Mouse (Mus musculus): ENCODE data around the gene Pikfyve.

Gene Pikfyve

GRCm38 (mm10) chr1:65186287-65187073, at the start of gene Pikfyve, which contains the start of gene Idh1:
Pikfyve (plus strand) TSS chr1:65186683.
Idh1 (minus strand) TSS chr1:65186500.
- peak; percentile 96 for DNase-seq (ENCODE audit: low spot score)

GRCm38 (mm10) chr1:65137560-65137959, 48.9 kb upstream of the Pikfyve start:
- DNase-seq (ENCODE audit: low spot score) = no peak

DNA sequence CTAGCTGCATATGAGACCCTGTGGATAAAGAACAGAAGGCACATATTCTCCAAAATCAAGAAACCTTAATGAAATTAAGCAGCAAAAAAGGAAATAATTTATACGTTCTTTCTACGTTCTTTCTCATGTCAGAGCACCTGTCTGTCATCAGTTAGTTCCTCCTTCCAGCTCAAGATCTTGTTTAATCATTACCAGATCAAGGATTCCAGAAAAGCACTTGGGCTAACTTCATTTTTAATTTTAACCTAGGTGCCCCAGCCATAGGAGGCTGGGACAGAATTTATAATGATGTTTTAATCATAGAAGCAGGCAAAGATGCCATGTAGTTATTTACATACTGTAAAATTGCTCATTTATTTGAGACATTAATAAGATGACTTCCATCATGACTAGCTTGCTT, 41.7 kb upstream of the Pikfyve start:
- no peak for DNase-seq (ENCODE audit: low spot score)

GRCm38 (mm10) chr1:65146601-65147000, 39.9 kb upstream of the Pikfyve start:
- no peak for DNase-seq (ENCODE audit: low spot score)

- no peak for DNase-seq (ENCODE audit: low spot score)
Measured at GRCm38 (mm10) chr1:65147326-65147725, 39.2 kb upstream of the Pikfyve start.

DNA sequence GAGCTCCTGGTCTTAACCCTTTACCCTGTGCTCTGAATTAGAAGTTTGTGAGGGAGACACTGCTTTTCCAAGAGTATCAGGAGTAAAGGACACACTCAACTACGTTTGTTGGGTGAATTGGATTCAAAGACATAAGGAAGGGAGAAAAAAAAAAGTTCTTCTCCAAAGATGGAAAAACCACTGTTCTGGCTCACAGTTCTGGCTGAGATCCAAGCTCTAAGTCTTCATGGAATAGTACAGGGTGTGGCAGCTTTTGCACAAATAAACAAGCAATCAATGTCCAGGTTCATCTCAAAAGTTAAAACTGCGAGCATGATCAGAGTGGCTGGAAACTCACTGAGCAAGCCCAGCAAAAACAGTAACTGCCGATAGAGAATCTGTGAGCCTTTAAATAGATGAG, 38.5 kb upstream of the Pikfyve start:
- DNase-seq (ENCODE audit: low spot score) = no peak

- DNase-seq (ENCODE audit: low spot score) = no peak
Measured at GRCm38 (mm10) chr1:65154814-65155213, 31.7 kb upstream of the Pikfyve start.

DNA sequence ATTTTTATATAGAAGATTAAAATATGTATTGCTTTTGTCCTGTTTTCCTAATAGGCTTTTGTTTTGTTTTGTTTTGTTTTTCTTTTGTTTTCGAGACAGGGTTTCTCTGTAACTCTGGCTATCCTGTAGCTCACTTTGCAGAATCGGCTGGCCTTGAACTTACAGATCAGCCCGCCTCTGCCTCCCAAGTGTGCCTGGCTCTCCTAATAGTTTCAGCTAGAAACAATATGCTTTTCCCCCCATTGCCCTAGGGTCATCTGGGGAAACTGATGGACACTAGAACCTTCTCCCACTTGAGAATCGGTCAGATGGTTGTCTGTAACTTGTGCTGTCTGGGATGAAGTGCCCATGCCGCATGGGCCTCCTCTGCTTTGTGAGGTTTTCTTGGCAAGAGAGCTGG, 30.4 kb upstream of the Pikfyve start:
- no peak for DNase-seq (ENCODE audit: low spot score)

GRCm38 (mm10) chr1:65162210-65162609, 24.3 kb upstream of the Pikfyve start:
- DNase-seq (ENCODE audit: low spot score) = no peak

DNA sequence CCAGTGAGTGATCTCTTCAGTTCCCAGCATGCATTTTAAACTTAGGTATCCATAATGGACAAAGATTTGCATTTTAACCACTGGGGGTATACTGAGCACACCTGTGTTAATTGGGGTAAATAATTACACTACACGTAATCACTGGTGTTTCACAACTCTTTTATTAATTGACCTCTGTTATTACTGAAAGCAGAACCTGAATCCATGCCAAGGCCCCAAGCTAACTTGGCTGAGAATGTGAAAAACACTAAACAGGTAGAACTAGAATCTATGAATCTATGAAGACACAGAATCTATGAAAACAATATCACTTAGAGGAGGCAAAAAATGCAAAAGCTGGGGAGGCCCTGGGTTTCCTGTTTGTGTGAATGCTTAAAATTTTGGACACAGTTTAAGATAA, 19.0 kb upstream of the Pikfyve start:
- DNase-seq (ENCODE audit: low spot score) = no peak

DNA sequence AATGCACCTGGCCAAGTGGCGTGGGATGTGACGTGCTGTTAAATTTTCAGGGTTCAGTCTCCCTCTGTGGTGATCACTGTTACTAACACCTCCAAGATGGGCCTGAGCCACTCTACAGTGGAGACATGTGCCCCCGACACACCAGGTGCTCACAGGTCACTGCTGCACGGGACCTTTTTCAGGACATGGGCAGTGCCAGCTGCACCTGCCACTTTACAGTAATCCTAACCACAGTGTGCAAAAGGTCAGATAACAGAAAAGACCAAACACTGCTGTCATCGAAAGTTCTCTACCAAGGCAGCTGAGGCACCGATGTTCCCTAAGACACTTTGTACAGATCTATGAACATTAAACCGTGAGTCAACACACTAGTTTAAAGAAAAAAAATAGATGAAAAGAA, 16.9 kb upstream of the Pikfyve start:
- DNase-seq (ENCODE audit: low spot score) = no peak

DNA sequence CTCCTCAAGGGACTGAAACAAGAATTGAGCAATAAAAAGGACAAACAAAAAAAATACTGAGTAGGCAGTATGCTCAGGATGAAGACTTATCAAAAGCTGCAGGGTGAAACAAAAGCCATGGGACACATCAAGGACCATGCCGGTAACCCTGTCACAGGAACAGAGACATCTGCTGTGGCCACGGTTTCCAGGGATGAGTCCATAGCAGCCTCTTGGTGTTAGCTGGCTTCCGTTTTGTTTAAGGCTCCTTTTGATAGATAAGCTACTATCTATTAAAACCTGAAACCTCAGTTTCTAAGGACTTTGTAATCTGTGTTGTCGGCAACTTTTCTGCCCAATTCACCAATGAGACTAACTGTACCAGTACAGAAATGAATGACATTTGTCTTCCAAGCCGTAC, 16.5 kb upstream of the Pikfyve start:
- DNase-seq (ENCODE audit: low spot score) = no peak

GRCm38 (mm10) chr1:65171579-65171978, 14.9 kb upstream of the Pikfyve start:
- DNase-seq (ENCODE audit: low spot score) = no peak

GRCm38 (mm10) chr1:65173716-65174115, 12.8 kb upstream of the Pikfyve start:
- no peak for DNase-seq (ENCODE audit: low spot score)

GRCm38 (mm10) chr1:65176171-65176570, 10.3 kb upstream of the Pikfyve start:
- DNase-seq (ENCODE audit: low spot score) = no peak

DNA sequence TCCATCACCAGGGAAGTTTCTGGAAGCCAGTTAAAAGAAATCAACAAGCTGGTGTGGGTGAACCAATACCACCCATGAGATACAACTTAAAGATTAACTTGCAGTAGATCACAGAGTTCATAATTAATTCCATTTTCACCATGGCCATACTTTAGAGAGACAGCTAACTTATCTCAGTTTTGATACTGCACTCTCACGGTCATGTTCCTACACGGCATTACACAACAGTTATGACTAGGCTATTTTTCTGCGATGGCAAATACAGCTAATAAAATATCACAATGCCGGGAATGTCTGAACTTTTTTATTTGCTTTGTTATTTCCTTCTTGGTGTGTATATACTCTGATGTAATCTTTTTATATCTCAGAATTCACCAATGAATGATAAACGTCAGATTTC, 9.6 kb upstream of the Pikfyve start:
- DNase-seq (ENCODE audit: low spot score) = no peak

DNA sequence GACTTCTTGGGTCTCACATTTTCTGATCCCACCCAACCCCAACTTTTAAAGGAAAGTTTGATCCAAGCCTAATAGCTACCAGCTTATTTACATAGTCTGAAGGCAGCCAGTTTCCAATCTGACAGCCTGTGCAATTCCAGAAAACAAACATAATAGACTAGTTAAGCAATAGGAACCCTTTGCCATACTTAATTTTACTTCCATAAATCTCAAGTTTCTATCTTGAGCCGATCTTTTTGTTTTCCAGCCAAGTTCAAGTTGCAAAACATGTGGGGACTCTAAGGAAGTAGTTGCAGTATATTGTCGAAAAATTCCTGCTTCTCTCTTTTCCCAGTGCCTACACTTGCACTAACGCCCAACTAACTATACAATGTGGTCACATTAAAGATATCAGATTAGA, 9.0 kb upstream of the Pikfyve start:
- DNase-seq (ENCODE audit: low spot score) = no peak

DNA sequence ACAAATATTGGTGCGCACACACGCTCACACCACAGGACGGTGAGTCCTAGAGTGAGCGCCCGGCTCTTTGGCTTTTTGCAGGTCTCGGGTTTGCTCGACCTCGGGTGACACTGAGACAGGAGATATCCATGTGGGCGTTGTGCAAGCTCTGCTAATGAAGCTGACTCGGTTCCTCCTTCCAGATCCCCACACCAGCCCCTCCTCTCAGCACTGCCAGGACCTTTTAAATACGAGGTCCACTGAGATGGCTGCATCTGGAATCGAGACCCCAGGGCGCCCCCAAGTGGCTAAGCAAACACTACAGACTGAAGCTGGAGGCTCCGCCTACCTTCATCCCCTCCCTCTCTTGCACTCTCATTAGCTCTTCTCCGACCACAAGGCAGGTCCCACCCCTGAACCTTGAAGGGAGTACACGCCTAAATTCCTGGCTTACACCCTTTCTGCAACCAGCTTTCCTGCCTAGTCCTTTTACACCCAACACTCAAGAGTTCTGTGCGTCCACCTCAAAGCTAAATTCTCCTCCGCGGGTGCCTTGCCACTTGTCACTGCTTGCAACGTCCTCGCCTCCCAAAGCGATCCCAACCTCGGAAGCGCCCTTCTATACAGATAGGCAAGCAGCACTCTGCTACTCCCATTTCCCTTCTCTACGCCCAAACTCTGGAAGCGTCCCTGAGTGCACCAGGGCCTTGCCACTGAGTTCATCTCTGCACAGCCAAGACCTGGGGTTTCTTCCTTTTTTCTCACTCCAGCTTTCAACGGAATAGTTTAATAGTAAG, 8.2 kb upstream of the Pikfyve start:
- DNase-seq (ENCODE audit: low spot score) = peak; percentile 97

DNA sequence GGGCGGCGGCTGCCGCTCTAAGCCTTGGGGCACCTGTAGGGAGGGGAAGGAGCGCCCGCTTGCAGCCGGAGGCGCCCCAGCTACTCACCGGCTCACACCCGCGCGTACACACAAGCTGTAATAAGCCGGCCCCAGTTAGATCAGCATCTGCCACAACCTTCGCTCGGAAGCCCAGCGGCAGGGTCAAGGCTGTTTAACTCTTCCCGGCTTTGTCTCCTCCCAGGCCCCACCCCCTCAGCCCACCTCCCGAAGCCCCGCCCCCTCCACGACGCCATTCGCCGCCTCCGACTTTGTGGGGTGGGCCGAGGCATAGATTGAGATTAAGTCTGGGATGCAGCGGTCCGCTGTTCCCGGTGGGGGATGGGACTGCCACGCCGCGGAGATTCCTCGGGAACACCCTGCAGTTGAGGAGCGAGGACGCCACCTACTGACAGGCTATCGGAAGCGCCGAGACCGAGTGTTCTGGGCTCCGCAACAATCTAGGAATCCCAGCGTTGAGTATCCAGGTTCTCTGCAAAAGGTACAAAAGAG, 7.5 kb upstream of the Pikfyve start:
- peak; percentile 98 for DNase-seq (ENCODE audit: low spot score)

- no peak for DNase-seq (ENCODE audit: low spot score)
Measured at GRCm38 (mm10) chr1:65179634-65180249, 6.7 kb upstream of the Pikfyve start.

DNA sequence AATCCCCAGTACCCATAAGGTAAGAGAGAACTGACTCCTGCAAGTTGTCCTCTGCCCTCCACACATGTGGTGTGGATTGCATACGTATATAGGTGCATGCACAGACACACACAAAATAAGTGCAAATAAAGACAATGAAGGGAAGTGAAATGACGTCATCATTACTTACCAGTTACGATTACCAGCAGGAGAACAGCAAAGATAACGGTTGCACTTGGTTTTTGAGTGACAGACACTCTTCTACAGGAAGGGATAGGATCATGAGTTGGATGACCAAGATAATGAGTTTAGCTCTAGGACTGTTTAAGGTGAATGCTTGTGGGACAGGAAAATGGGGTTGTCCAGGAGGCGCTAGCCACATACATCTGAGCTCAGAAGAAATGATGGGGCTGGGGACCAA, 5.0 kb upstream of the Pikfyve start:
- no peak for DNase-seq (ENCODE audit: low spot score)

DNA sequence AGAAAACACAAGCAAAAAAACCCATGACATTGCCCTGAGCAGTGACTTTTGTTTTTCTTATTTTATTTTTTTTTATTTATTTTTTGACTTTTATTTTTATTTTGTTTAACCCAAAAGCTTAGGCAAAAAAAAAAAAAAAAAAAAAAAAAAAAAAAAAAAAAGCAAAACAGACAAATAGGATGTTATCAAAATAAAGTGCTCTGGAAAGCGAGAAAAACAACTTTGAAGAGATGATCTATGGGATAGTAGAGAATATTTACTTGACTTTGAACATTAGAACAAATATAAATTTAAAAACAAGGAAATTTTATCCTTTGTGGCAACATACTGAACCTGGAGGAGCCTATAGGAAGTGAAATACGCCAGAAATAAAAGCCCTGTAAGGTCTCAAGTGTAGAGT, 2.5 kb upstream of the Pikfyve start:
- DNase-seq (ENCODE audit: low spot score) = no peak

DNA sequence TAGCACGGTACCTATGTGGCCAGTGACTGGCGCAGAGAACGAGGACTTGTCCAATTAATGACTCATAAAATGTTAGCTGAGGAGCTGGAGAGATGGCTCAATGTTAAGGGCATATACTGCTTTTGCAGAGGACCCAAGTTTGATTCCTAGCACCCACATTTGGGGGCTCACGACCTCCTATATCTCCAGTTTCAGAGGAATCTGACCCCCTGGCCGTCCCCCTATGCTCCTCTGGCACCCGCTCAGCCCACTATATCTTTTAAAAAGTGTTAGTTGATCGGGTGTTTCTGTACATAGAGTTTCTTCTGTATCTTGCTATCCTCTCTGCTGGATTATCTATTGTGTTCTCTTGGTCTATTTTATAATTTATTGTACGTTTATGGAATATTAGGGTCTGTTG, 1.5 kb upstream of the Pikfyve start:
- no peak for DNase-seq (ENCODE audit: low spot score)
